30 mouse cellular contexts compared by ENCODE assay signal in the genomic region with DNA sequence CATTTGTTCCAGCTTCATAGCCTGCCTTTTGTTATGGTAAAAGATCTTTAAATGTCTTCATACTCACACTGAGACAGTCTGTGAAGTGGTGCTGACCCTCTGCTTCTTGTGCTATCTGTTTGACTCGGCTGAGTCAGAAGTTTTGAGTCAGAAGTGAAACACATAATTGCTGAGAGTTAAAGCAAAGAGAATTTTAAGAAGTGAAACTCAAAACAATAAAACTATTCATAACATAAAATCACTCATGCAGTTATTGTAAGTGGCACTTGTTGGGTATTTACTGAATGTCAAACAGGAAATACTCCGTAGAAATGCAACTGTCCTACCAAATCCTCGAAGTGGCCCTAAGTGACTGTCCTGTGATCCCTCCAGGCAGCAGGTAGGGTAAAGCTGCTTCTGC. TPM values are rescaled to one million over a fixed set of nuclear protein-coding genes. Genes with fewer than 3 reads are reported as not detected.
DNase-seq lines count a peak whose midpoint lies in the region; ATAC-seq and TF ChIP-seq lines count a peak whose summit lies in the region.
"Had no signal": no experiment of that assay in that cellular context is flagged by ENCODE, and none has a peak within 500 bp of the region (broad histone marks: within the 10 kb centered on the region; RNA-seq: fewer than 3 reads in every experiment).

No protein-coding gene starts in this region.

- H3K4me3 ChIP-seq in myocyte: no peak overlapping the region
- H3K4me3 ChIP-seq: embryonic facial prominence, embryonic 13.5 days; erythroblast, embryonic 14.5 days; forebrain, embryonic 12.5 days; heart, embryonic 13.5 days; hindbrain, embryonic 13.5 days; liver, embryonic 13.5 days; neural tube, embryonic 12.5 days; stomach, embryonic 15.5 days had no signal

- H3K27me3 ChIP-seq in myocyte (ENCODE audit: control insufficient read depth, insufficient read depth, insufficient read length): no peaks in the 10 kb centered on the region
- H3K27me3 ChIP-seq: embryonic facial prominence, embryonic 13.5 days; forebrain, embryonic 12.5 days; heart, embryonic 13.5 days; hindbrain, embryonic 13.5 days; liver, embryonic 13.5 days; neural tube, embryonic 12.5 days; stomach, embryonic 15.5 days had no signal

- H3K79me2 ChIP-seq in myocyte (ENCODE audit: control insufficient read depth, insufficient read depth): no peaks in the 10 kb centered on the region

- intact Hi-C loops in gastrocnemius, postnatal 14 days (cut with DNase I; ENCODE audit: low total_unique reads): no loop called here

- H3ac ChIP-seq in myocyte (ENCODE audit: control insufficient read depth, insufficient read length): no peak overlapping the region

- TF ChIP-seq POLR2A in myocyte (IDR thresholded peaks at IDR 0.05; ENCODE audit: insufficient read length, low read depth): no peak

- no peaks in the 10 kb centered on the region for H3K36me3 ChIP-seq in myocyte (ENCODE audit: control insufficient read depth, insufficient read depth)
- H3K36me3 ChIP-seq: embryonic facial prominence, embryonic 13.5 days; forebrain, embryonic 12.5 days; heart, embryonic 13.5 days; hindbrain, embryonic 13.5 days; liver, embryonic 13.5 days; neural tube, embryonic 12.5 days; stomach, embryonic 15.5 days had no signal

- DNase-seq in 3T3-L1 (ENCODE audit: low read depth, low spot score): peak; percentile 30
- DNase-seq in Muller cell, postnatal 12 days (ENCODE audit: inconsistent ontology term): peak; percentile 36
- DNase-seq in gastrocnemius, postnatal 14 days: no peak
- DNase-seq in kidney, adult 11 months: no peak
- no peak for DNase-seq in embryo, embryonic 9.5 days (ENCODE audit: extremely low spot score)
- DNase-seq: adrenal gland, postnatal 36 days; cerebellum, adult 11-12 months; cerebellum, postnatal 10 days; heart, adult 11 months; heart, postnatal 14 days; kidney, adult 8-10 months; kidney, postnatal 25 days; layer of hippocampus, postnatal 36 days; liver, embryonic 13.5 days; lung, adult 2 months; lung, postnatal 14 days; midbrain, embryonic 14.5 days; retina, postnatal 1 day; right cerebral cortex, postnatal 25 days; spleen, adult 18-20 months; thymus, postnatal 36 days had no signal

- peak overlapping the region; percentile 45 for H3K4me2 ChIP-seq in myocyte (ENCODE audit: low read depth)
- H3K4me2 ChIP-seq: embryonic facial prominence, embryonic 13.5 days; forebrain, embryonic 12.5 days; heart, embryonic 13.5 days; hindbrain, embryonic 13.5 days; liver, embryonic 13.5 days; neural tube, embryonic 12.5 days; stomach, embryonic 15.5 days had no signal

- peak; percentile 49 for ATAC-seq in granulocyte monocyte progenitor cell, adult 5-6 weeks (replicated peaks; ENCODE audit: poor library complexity, severe bottlenecking)

TF ChIP-seq in myocyte, 11 proteins besides CTCF, POLR2A, EP300 and RAD21:
- TF ChIP-seq MYOD1 (IDR thresholded peaks at IDR 0.05; ENCODE audit: control insufficient read depth in 1 of 3, insufficient read length in 2 of 3, low read depth in 2 of 3) (no peak), MYOG (IDR thresholded peaks at IDR 0.05; ENCODE audit: control insufficient read depth in 1 of 3, insufficient read depth in 1 of 3, insufficient read length in 2 of 3, low read depth in 2 of 3) (no peak), TCF3 (IDR thresholded peaks at IDR 0.05; ENCODE audit: insufficient read length, low read depth) (no peak), POLR2AphosphoS2 (IDR thresholded peaks at IDR 0.05; ENCODE audit: insufficient read length, low read depth) (no peak), USF1 (IDR thresholded peaks at IDR 0.05; ENCODE audit: low read depth) (no peak), CEBPB (IDR thresholded peaks at IDR 0.05; ENCODE audit: insufficient read depth, poor library complexity, severe bottlenecking) (no peak), E2F4 (IDR thresholded peaks at IDR 0.05; ENCODE audit: insufficient read depth) (no peak), MAX (IDR thresholded peaks at IDR 0.05; ENCODE audit: low read depth) (no peak)

RNA-seq across cellular contexts. Expression of a gene that starts 18.3 kb away (rescaled TPM):
- total RNA-seq in granulocyte monocyte progenitor cell, adult 5-6 weeks (2014; fragmentation: Nextera tagmentation): 2.5 and 3.8 TPM in 2 replicates
- total RNA-seq in granulocyte monocyte progenitor cell, adult 5-6 weeks (2017): 1.3 and 1.5 TPM in 2 replicates
- 2.4 TPM for polyA plus RNA-seq in myocyte (2012; fragmentation: generic; extraction: Trizol)
- 1 to 10 TPM; 2.1 to 3.2 TPM for total RNA-seq in gastrocnemius, postnatal 14 days (2021)

Comparison
In these comparisons a context has a peak if more than half of its experiments do, and no peak if none do; other contexts are left out.
1. DNase-seq: peak in 3T3-L1 (single experiment) and Muller cell, postnatal 12 days (single experiment); none in gastrocnemius, postnatal 14 days (single experiment), kidney, adult 11 months (single experiment) and embryo, embryonic 9.5 days (single experiment).